Mouse (Mus musculus) adrenal gland, postnatal 10 days (tissue): ENCODE data around the gene Plekho1. TPM values are rescaled to one million over a fixed set of nuclear protein-coding genes. Genes with fewer than 3 reads are reported as not detected.
A peak's percentile ranks its signal among the peaks of the same experiment; 100 is the strongest.

ENCODE experiments used
- DNase-seq: peaks from one replicate; pipeline ENCODE4 v3.0.0; 2021; ENCODE audit warnings: mixed read lengths
- total RNA-seq, 2 experiments: library from RNA; stranded (reverse); gene quantifications; 2 replicates each; pipeline ENCODE4 v1.2.3; 2021

Gene Plekho1
- total RNA-seq, 2 experiments from 2014 or later = 34.0 to 36.7 TPM

GRCm38 (mm10) chr3:95950763-95951551 lies 44.8 kb downstream of the Plekho1 start:
- peak; percentile 94 for DNase-seq

GRCm38 (mm10) chr3:95948325-95948724 lies 47.5 kb downstream of the Plekho1 start:
- DNase-seq = no peak

DNA sequence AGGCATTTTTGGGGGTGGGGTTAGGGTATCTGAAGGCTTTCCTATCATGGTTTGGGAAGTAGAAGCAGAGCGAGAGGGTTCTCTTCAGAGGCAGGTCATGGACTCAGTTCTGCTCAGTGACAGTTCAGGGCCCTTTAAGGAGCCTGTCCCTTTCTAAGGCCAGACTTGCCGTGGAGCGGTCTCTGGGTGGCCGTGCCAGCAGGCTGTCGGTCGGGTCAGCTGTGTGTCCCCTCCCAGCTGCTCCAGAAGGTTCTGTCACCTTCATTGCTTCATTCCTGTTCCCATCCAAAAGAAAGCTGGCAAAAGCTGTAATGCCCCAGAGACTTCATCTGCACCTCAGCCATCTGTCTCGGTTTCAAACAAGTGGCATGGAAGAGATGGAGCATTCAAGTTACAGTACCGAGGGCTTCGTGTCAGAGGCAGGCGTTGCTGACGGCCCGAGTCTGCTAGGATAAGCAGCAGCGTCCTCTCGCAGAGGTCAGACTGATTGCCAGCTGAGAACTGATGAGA lies 50.0 kb downstream of the Plekho1 start:
- peak; percentile 55 for DNase-seq

DNA sequence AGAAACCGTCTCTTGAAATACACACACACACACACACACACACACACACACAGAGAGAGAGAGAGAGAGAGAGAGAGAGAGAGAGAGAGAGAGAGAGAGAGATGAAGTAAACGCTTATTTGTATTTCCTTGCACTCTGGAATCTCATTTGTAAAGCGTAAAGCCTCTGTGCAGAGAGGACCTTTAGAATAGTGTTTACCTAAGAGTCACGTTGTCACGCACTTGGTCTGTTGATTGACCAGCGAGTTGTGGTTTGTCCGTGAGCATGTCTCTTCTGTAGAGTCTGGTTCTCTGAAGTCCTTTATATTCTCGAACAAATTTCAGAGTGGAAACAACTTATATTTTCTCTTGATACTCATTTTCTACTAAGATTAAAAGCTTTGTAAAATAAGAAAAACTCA lies 51.1 kb downstream of the Plekho1 start:
- no peak for DNase-seq

- no peak for DNase-seq
Observed at GRCm38 (mm10) chr3:95943226-95943625, 52.6 kb downstream of the Plekho1 start.

- DNase-seq = no peak
Observed at GRCm38 (mm10) chr3:95942749-95943148, 53.1 kb downstream of the Plekho1 start.

- DNase-seq = peak; percentile 34
Observed at GRCm38 (mm10) chr3:95938835-95939234, 57.0 kb downstream of the Plekho1 start.

Other genes starting within 250 kb of the Plekho1 start
- 10 to 100 TPM; 40.8 to 51.6 TPM for gene Tars2, start 235.8 kb downstream of the Plekho1 start, total RNA-seq
- 10 to 100 TPM; 43.9 to 50.6 TPM for gene Rprd2, start 177.1 kb downstream of the Plekho1 start, total RNA-seq
- gene Prpf3, start 140.1 kb downstream of the Plekho1 start, total RNA-seq = 10 to 100 TPM; 25.1 to 26.7 TPM
- gene Mrps21, start 124.5 kb downstream of the Plekho1 start, total RNA-seq = 100 to 1,000 TPM; 270 to 288 TPM
- 1 to 10 TPM; 1.9 to 4.9 TPM for gene Ciart, start 113.8 kb downstream of the Plekho1 start, total RNA-seq
- gene BC028528, start 104.0 kb downstream of the Plekho1 start, total RNA-seq = 10 to 100 TPM; 27.7 to 38.8 TPM
- gene Aph1a, start 102.0 kb downstream of the Plekho1 start, total RNA-seq = 100 to 1,000 TPM; 167 to 171 TPM
- 10 to 100 TPM; 13.6 to 18.5 TPM for gene Car14, start 91.3 kb downstream of the Plekho1 start, total RNA-seq
- 100 to 1,000 TPM in 1 of 2 experiments, 10 to 100 TPM in 1; 89.8 to 110 TPM for gene Anp32e, start 66.8 kb downstream of the Plekho1 start, total RNA-seq
- gene Vps45, start 62.5 kb upstream of the Plekho1 start, total RNA-seq = 10 to 100 TPM; 31.7 to 35.0 TPM
- gene Otud7b, start 108.5 kb upstream of the Plekho1 start, total RNA-seq = 10 to 100 TPM; 32.3 to 33.4 TPM
- 10 to 100 TPM; 13.0 to 17.1 TPM for gene Mtmr11, start 166.0 kb upstream of the Plekho1 start, total RNA-seq
- 10 to 100 TPM; 50.4 to 50.9 TPM for gene Sf3b4, start 176.3 kb upstream of the Plekho1 start, total RNA-seq
- gene Sv2a, start 185.2 kb upstream of the Plekho1 start, total RNA-seq = 10 to 100 TPM in 1 of 2 experiments, 1 to 10 TPM in 1; 9.5 to 14.2 TPM
- 10 to 100 TPM; 28.6 to 31.3 TPM for gene Bola1, start 223.7 kb upstream of the Plekho1 start, total RNA-seq
- 10 to 100 TPM; 17.5 to 21.2 TPM for gene Hist2h2ab, start 223.9 kb upstream of the Plekho1 start, total RNA-seq
- 100 to 1,000 TPM; 154 to 170 TPM for gene Hist2h2ac, start 224.9 kb upstream of the Plekho1 start, total RNA-seq
- gene Hist2h2be, start 225.1 kb upstream of the Plekho1 start, total RNA-seq = 10 to 100 TPM in 1 of 2 experiments, 1 to 10 TPM in 1; 6.9 to 10.8 TPM
- 100 to 1,000 TPM; 135 to 152 TPM for gene Hist2h3c2, start 243.1 kb upstream of the Plekho1 start, total RNA-seq
- gene Hist2h2aa2, start 244.3 kb upstream of the Plekho1 start, total RNA-seq = 1,000 to 10,000 TPM in 1 of 2 experiments, 100 to 1,000 TPM in 1; 944 to 1,071 TPM
- gene Hist2h2aa1, start 249.5 kb upstream of the Plekho1 start, total RNA-seq = 10 to 100 TPM; 27.3 to 37.4 TPM